In genomic region chr9:103681741-103682330, GRCm38 (mm10) we compare ENCODE assay signal across 15 mouse cellular contexts.
"Had no signal": no experiment of that assay in that cellular context is flagged by ENCODE, and none has a peak within 500 bp of the region (broad histone marks: within the 10 kb centered on the region; RNA-seq: fewer than 3 reads in every experiment).

No protein-coding gene starts in this region.

- H3K36me3 ChIP-seq: limb, embryonic 15.5 days; liver, embryonic 12.5 days; midbrain, embryonic 12.5 days; neural tube, embryonic 15.5 days had no signal

- H3K27ac ChIP-seq: kidney, postnatal 0 days; limb, embryonic 15.5 days; liver, embryonic 12.5 days; macrophage; midbrain, embryonic 12.5 days; neural tube, embryonic 15.5 days; stomach, postnatal 0 days had no signal

- H3K4me3 ChIP-seq: limb, embryonic 15.5 days; liver, embryonic 12.5 days; megakaryocyte, embryonic 14.5 days; midbrain, embryonic 12.5 days; myocyte; neural tube, embryonic 15.5 days had no signal

- H3K9me3 ChIP-seq: limb, embryonic 15.5 days; liver, embryonic 12.5 days; midbrain, embryonic 12.5 days; neural tube, embryonic 15.5 days had no signal

- H3K4me1 ChIP-seq: liver, embryonic 12.5 days had no signal

- H3K9ac ChIP-seq: limb, embryonic 15.5 days; liver, embryonic 12.5 days; lung, embryonic 14.5 days; midbrain, embryonic 12.5 days; neural tube, embryonic 15.5 days had no signal

- H3K4me2 ChIP-seq: limb, embryonic 15.5 days; liver, embryonic 12.5 days; lung, embryonic 14.5 days; midbrain, embryonic 12.5 days; neural tube, embryonic 15.5 days had no signal

- DNase-seq: kidney, postnatal 36 days; layer of hippocampus, adult 9-11 months; layer of hippocampus, postnatal 36 days; lung, embryonic 14.5 days; lung, postnatal 10 days; thymus, postnatal 4 days had no signal

- H3K27me3 ChIP-seq: limb, embryonic 15.5 days; liver, embryonic 12.5 days; midbrain, embryonic 12.5 days; neural tube, embryonic 15.5 days had no signal

- ATAC-seq: liver, embryonic 12.5 days had no signal
